Mouse (Mus musculus) monocyte, adult 5-6 weeks (primary cell): Measurements from ENCODE around the gene Slc13a4. TPM values are rescaled to one million over a fixed set of nuclear protein-coding genes. Genes with fewer than 3 reads are reported as not detected.

ENCODE experiments used
- total RNA-seq: library from RNA; stranded (forward); fragments of 200-1000, 200-491, 200-594 nt; gene quantifications from 3 replicates; pipeline ENCODE4 v1.2.3, GENCODE M21; 2017

The Slc13a4 gene
- total RNA-seq, 1 experiment from 2014 or later, result not detected

Other genes starting within 250 kb of the Slc13a4 start
- gene Cnot4, start 174.4 kb downstream of the Slc13a4 start, total RNA-seq, result 26.6 to 46.2 TPM (median 26.8 TPM) in 3 replicates
- gene Nup205, start 130.7 kb downstream of the Slc13a4 start, total RNA-seq, result 18.1 to 36.9 TPM (median 19.8 TPM) in 3 replicates
- 1.4 TPM in 1 of 3 replicates, not detected in the others for gene Fam180a, start 18.0 kb upstream of the Slc13a4 start, total RNA-seq
- gene Mtpn, start 231.8 kb upstream of the Slc13a4 start, total RNA-seq, result 188 to 223 TPM (median 212 TPM) in 3 replicates